Mouse (Mus musculus) heart, adult 2 months (tissue): ENCODE results near the gene Gpr158. TPM values are rescaled to one million over a fixed set of nuclear protein-coding genes. Genes with fewer than 3 reads are reported as not detected.

Experiments
- DNase-seq, 2 experiments: peaks; one replicate each; pipeline ENCODE4 v3.0.0; 2021
- H3K27ac ChIP-seq: fragments of 200-600 bp; 2 replicates; pipeline ENCODE4 v1.8.1; 2022
- H3K27me3 ChIP-seq: fragments of 200-500 bp; 2 replicates; pipeline ENCODE4 v1.6.1; 2012; ENCODE audit warnings: mild to moderate bottlenecking, low read length, inconsistent platforms, mixed read lengths; ENCODE audit not compliant: control insufficient read depth, insufficient read depth
- H3K36me3 ChIP-seq: fragments of 200-500 bp; 2 replicates; pipeline ENCODE4 v1.6.1; 2012; ENCODE audit warnings: low read length, inconsistent platforms; ENCODE audit not compliant: control insufficient read depth, insufficient read depth
- H3K4me1 ChIP-seq: fragments of 200-500 bp; 2 replicates; pipeline ENCODE4 v1.6.1; 2011; ENCODE audit warnings: low read length; ENCODE audit not compliant: control insufficient read depth, insufficient read depth
- H3K4me3 ChIP-seq: fragments of 200-600 bp; 2 replicates; pipeline ENCODE4 v1.8.1; 2022
- H3K79me2 ChIP-seq: fragments of 200-500 bp; replicated peaks from 2 replicates; pipeline ENCODE4 v1.6.1; 2012; ENCODE audit warnings: mild to moderate bottlenecking, inconsistent platforms, low read length, moderate library complexity, mixed read lengths; ENCODE audit not compliant: control insufficient read depth, insufficient read depth
- H3K9ac ChIP-seq: fragments of 200-500 bp; 2 replicates; pipeline ENCODE4 v1.6.1; 2012; ENCODE audit warnings: low read depth, mild to moderate bottlenecking, control low read depth, inconsistent platforms, low read length, mixed read lengths
- CTCF ChIP-seq: fragments of 200-600 bp; IDR thresholded peaks from 2 replicates; pipeline ENCODE4 v1.8.1; 2022; ENCODE audit warnings: antibody characterized with exemption, mild to moderate bottlenecking, moderate library complexity
- EP300 ChIP-seq: fragments of 200-500 bp; IDR thresholded peaks from 2 replicates; pipeline ENCODE4 v1.6.1; 2011; ENCODE audit warnings: low read depth, low read length, control low read depth; ENCODE audit not compliant: insufficient read depth
- POLR2A ChIP-seq: fragments of 200-500 bp; IDR thresholded peaks from 2 replicates; pipeline ENCODE4 v1.6.1; 2011; ENCODE audit warnings: mild to moderate bottlenecking, low read depth, low read length, control low read depth; ENCODE audit not compliant: insufficient read depth
- intact Hi-C: fragments of 180-260 bp; cut with DNase I; formaldehyde crosslinking; loops from one replicate; pipeline ENCODE4 v1.15.1; 2025
- polyA plus RNA-seq: library from polyadenylated mRNA; depleted of rRNA; stranded (reverse); fragments of >200 nt; gene quantifications from 2 replicates; pipeline ENCODE4 v1.2.3, GENCODE M21; 2012; rRNA removed
- total RNA-seq, 2 experiments: library from RNA; stranded (reverse); gene quantifications; 2 replicates each; pipeline ENCODE4 v1.2.3; 2021

The Gpr158 gene
- total and polyA plus RNA-seq, 3 experiments, result 0.07 to 0.18 TPM; not detected in 1

- intact Hi-C loops, result no loop called here
- H3K27me3 ChIP-seq, result no peaks in the 10 kb centered on the region
- TF ChIP-seq EP300, result no peak
- TF ChIP-seq CTCF, result no peak
- no peak for TF ChIP-seq POLR2A
- no peaks in the 10 kb centered on the region for H3K4me1 ChIP-seq
- no peak overlapping the region for H3K9ac ChIP-seq
- no peak overlapping the region for H3K4me3 ChIP-seq
- H3K27ac ChIP-seq, result no peak overlapping the region
- H3K79me2 ChIP-seq, result no peaks in the 10 kb centered on the region
- no peaks in the 10 kb centered on the region for H3K36me3 ChIP-seq
- DNase-seq, result no peak
Observed at GRCm38 (mm10) chr2:21864061-21864460, 496.7 kb downstream of the Gpr158 start.

Other genes with a start within 250 kb of the Gpr158 start
- gene Enkur, start 162.2 kb upstream of the Gpr158 start, total RNA-seq, result 1 to 10 TPM; 1.1 to 1.5 TPM
- 0.23 and 0.38 TPM in 2 replicates for gene Enkur, start 162.2 kb upstream of the Gpr158 start, polyA plus RNA-seq
- 1 to 10 TPM; 6.8 to 7.7 TPM for gene Thnsl1, start 161.8 kb upstream of the Gpr158 start, total RNA-seq
- 4.4 and 5.8 TPM in 2 replicates for gene Thnsl1, start 161.8 kb upstream of the Gpr158 start, polyA plus RNA-seq